Mouse (Mus musculus): ENCODE measurements around the gene Stag3.

The Stag3 gene

GRCm38 (mm10) chr5:138268980-138269379 lies 11.1 kb upstream of the Stag3 start:
- DNase-seq (ENCODE audit: low read depth, low spot score): no peak

DNA sequence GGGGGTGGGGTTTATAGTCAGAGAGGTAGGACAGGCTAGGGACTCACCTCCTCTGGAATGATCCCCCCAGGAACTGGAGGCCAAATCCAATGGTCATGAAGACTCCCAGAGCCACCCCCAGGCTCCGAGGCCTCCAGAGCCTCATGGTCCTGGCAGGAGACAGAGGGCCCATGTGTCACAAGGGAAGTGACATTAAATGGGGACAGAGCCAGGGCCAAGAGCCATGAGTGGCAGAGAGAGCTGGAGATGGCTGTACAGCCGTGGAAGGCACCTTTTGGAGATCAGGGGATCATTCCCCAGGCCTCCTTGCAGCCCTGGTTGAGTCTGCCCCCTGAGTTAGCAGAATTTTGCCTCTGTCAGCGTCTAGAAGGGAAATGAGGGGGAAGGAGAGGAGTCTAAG lies 8.8 kb upstream of the Stag3 start:
- DNase-seq (ENCODE audit: low read depth, low spot score): no peak

DNA sequence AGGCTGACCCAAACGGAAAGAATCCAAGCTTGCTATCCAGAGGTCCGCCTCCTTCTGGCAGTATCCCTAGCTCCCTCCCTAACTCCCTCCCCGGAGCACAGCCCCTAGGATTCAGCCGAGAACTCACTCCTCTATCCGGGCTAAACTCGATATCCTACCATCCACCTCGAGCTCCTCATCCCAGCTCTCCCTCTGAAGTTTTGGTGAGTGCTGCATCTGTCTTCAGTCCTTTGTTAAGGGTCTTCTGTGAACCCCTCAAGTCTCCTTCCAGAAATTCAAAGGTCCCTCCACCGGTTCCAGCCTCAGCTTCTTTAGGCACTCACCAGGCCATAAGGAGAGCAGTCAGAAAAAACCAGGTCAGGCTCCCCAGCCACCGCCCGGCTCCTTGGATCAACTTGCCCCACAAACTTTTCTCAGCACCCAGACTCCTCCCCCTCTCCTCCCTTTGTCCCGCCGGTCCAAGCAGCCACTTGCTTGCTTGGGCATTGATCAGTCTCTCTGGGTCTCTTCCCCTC lies 7.6 kb upstream of the Stag3 start, which contains the start of gene Gal3st4:
Gal3st4 (minus strand) TSS at position 432 of the 515 bp plus-strand sequence.
- no peak for DNase-seq (ENCODE audit: low read depth, low spot score)

DNA sequence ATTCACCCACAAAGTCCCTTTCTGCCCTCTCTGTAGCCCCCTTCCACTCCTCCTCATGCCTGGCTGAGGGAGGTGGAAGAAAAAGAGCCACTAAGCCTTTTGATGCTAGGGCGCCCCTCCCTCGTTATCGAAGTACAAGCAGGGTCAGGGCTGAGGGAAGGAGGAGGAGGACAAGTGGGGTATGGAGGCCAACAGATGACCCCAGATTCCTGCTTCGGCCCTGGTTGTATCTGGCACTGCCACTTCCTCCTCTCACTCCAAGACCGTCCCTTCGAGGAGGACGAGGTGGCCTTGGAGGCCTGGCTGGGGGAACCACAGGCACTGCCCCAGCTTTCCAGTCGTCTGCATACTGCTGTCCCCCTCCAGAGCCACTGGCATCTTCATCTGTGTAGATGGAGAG lies 5.9 kb upstream of the Stag3 start:
- DNase-seq (ENCODE audit: low read depth, low spot score): no peak

- no peak for DNase-seq (ENCODE audit: low read depth, low spot score)
Measured at GRCm38 (mm10) chr5:138275216-138276050, 4.6 kb upstream of the Stag3 start.

DNA sequence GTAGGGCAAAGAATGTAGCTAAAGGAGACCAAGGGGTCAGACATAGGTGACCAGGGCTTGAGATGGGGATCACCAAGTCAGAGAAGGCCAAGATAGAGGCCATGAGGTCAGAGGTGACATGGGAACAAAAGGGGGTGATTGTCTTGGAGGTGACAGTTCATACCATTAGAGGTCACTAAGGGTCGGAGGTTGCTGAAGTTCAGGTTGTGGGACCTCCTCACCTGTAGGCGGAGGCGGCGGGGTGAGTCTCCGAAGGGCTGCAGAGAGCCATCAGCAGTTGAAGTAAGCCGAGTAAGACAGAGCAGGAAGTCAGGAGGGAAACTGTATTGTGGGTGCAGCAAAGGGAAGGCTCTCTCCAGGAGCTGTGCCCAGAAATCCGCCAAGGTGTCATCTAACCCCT lies 2.0 kb upstream of the Stag3 start:
- DNase-seq (ENCODE audit: low read depth, low spot score): no peak

- DNase-seq (ENCODE audit: low read depth, low spot score): no peak
Measured at GRCm38 (mm10) chr5:138280425-138280768, 357 bp downstream of the Stag3 start.

GRCm38 (mm10) chr5:138280829-138281228 lies 789 bp downstream of the Stag3 start:
- no peak for DNase-seq (ENCODE audit: low read depth, low spot score)

DNA sequence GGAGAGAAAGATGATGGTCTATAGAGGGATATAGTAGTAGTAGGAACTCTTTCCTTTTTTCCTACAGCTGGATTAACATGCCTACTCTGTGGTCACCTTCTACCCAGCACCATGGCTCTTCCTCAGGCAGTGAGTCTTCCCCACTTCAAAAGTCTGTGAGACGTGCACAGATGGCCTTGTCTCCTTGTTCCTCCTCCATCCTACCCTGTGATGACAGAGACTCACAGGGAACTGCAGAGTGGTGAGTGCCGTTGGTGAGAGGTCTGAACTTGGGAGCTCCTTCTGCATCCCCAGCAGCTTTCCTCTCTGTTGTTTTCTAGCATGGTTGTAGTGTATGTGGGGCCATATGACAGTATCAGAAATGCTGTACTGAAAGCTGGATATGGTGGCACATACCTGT lies 1.8 kb downstream of the Stag3 start:
- no peak for DNase-seq (ENCODE audit: low read depth, low spot score)

- DNase-seq (ENCODE audit: low read depth, low spot score): no peak
Measured at GRCm38 (mm10) chr5:138283540-138283939, 3.5 kb downstream of the Stag3 start.

DNA sequence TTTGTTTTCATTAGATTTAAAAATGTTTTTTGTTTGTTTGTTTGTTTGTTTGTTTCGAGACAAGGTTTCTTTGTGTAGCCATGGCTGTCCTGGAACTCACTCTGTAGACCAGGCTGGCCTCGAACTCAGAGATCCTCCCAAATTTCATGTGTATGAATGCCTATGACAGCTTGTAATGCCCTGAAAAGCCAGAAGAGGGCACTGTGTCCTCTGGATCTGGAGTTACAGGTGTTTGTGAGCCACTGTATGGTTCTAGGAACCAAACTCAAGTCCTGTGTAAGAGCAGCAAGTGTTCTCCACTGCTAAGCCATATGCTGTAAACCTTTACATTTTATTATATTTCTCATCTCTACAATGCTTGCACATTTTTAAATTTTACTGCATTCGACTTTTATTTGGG lies 7.8 kb downstream of the Stag3 start:
- DNase-seq (ENCODE audit: low read depth, low spot score): no peak

DNA sequence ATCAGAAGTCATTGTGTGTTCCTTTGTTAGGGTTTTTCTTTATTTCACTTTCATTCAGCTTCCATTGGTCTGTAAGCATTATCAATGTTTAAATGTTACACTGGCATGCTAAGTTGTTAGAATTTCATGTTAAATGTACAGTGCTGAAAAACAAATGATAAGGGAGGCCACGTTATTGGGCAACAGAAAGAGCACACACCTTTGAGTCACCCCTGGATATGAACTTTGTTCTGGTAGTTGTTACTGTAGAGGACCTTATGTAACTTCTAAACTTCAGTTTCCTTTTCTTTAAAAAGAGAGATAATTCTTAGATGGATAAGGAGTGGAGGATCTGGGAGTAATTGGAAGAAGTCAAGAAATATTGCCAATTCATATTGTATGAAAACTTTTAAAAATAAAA lies 11.6 kb downstream of the Stag3 start:
- no peak for DNase-seq (ENCODE audit: low read depth, low spot score)

DNA sequence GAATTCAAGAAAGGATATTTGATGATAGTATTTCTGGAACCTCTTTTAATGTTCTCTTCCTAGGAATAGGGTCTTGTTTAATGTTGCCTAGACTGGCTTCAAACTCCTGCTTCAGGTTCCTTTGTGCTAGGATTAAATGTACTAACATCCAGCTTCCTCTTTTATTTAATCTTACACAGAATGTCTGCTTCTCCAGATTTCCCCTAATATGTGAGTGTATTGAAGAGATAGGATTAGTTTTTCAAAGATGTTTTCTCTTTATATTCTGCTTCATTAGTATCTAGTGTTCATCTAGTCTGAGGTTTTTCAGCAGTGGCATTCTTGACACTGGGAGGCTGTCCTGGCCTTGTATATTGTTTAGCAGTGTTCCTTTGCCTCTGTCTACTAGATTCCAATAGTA lies 14.1 kb downstream of the Stag3 start:
- DNase-seq (ENCODE audit: low read depth, low spot score): no peak

GRCm38 (mm10) chr5:138299613-138300012 lies 19.6 kb downstream of the Stag3 start:
- no peak for DNase-seq (ENCODE audit: low read depth, low spot score)

DNA sequence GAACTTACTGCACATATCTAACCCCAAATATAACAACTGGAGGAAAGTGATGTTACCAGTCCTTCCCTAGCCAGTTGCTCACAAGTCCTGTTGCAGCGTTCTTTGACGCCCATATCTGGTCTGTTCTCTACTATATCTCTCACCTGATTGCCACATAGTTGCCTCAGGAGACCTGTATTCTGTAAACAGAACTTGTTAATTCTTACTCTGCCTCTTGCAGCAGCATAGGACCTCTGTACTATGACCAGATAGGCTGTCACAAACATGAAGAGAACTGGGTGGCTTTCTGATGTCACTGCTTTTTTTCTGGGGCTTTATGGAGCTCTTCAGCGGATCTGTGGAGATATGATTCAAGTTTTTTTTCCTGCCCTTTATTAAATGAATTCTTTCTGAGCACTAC lies 32.8 kb downstream of the Stag3 start:
- no peak for DNase-seq (ENCODE audit: low read depth, low spot score)

DNA sequence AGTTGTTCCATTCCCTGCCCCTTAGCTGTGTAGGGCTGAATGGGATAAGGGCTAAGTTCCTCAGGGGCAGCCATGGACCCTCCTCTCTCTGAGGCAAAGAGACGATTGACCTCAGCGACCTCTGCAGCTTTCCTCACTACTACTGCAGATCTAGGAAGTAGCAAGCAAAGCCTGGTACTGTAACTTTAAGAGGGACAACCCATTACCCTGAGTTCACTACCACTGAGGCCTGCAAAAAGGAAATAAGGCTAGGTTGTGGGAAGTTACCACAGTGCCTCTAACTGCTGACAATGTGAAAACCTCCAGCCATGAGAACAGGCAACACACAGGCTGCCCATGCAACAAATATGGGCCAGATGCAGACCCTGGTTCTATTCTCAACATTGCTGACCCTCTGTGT lies 61.6 kb downstream of the Stag3 start, which contains the start of gene Pvrig:
Pvrig (plus strand) TSS at position 301 of the 400 bp plus-strand sequence.
- no peak for DNase-seq (ENCODE audit: low read depth, low spot score)

- DNase-seq (ENCODE audit: low read depth, low spot score): no peak
Measured at GRCm38 (mm10) chr5:138343216-138343615, 63.2 kb downstream of the Stag3 start.
